Mouse (Mus musculus) heart, embryonic 13.5 days (tissue): ENCODE measurements around the gene Kcnk5. TPM values are rescaled to one million over a fixed set of nuclear protein-coding genes. Genes with fewer than 3 reads are reported as not detected.

Experiments
- ATAC-seq: fragments of 200-750 bp; cut with Nextera tagmentation; 2 replicates; pipeline ENCODE4 v1.8.0; 2017; ENCODE audit warnings: moderate TSS enrichment; ENCODE audit not compliant: insufficient number of reproducible peaks, low FRiP score, low TSS enrichment; ENCODE audit errors: extremely low read depth
- H3K27ac ChIP-seq: fragments of 300-500 bp; sonication (generic); replicated peaks from 2 replicates; pipeline ENCODE4 v1.5.1; 2015; ENCODE audit warnings: moderate library complexity, mild to moderate bottlenecking, inconsistent platforms
- H3K27me3 ChIP-seq: fragments of 300-500 bp; sonication (generic); replicated peaks from 2 replicates; pipeline ENCODE4 v1.6.1; 2015; ENCODE audit warnings: mild to moderate bottlenecking, inconsistent platforms
- H3K36me3 ChIP-seq: fragments of 300-500 bp; sonication (generic); 2 replicates; pipeline ENCODE4 v1.6.1; 2015; ENCODE audit warnings: mild to moderate bottlenecking, inconsistent platforms
- H3K4me1 ChIP-seq: fragments of 300-500 bp; sonication (generic); 2 replicates; pipeline ENCODE4 v1.6.1; 2015; ENCODE audit warnings: inconsistent platforms
- H3K4me2 ChIP-seq: fragments of 300-500 bp; sonication (generic); 2 replicates; pipeline ENCODE4 v1.6.1; 2015; ENCODE audit warnings: inconsistent platforms, mild to moderate bottlenecking, moderate library complexity
- H3K4me3 ChIP-seq: fragments of 300-500 bp; sonication (generic); 2 replicates; pipeline ENCODE4 v1.5.1; 2015; ENCODE audit warnings: moderate library complexity, mild to moderate bottlenecking, inconsistent platforms
- H3K9ac ChIP-seq: fragments of 300-500 bp; sonication (generic); 2 replicates; pipeline ENCODE4 v1.6.1; 2015; ENCODE audit warnings: inconsistent platforms, mild to moderate bottlenecking, moderate library complexity
- H3K9me3 ChIP-seq: fragments of 300-500 bp; sonication (generic); 2 replicates; pipeline ENCODE4 v1.6.1; 2016; ENCODE audit warnings: inconsistent platforms
- WGBS: fragments of 180-500 bp; shearing (Covaris S2); methylation state at CpG from one replicate; pipeline ENCODE4 v1.1.7; 2015; ENCODE audit warnings: mixed read lengths; 5-methylcytosine and 5-hydroxymethylcytosine counted together
- polyA plus RNA-seq: library from polyadenylated mRNA; unstranded; fragments of >200 nt; fragmentation: Nextera tagmentation; extraction: Ambion mirVana; gene quantifications from 2 replicates; pipeline ENCODE4 v1.2.1, GENCODE M21; 2015

Kcnk5 gene
- polyA plus RNA-seq, 1 experiment from 2014 or later, result 3.0 TPM

DNA sequence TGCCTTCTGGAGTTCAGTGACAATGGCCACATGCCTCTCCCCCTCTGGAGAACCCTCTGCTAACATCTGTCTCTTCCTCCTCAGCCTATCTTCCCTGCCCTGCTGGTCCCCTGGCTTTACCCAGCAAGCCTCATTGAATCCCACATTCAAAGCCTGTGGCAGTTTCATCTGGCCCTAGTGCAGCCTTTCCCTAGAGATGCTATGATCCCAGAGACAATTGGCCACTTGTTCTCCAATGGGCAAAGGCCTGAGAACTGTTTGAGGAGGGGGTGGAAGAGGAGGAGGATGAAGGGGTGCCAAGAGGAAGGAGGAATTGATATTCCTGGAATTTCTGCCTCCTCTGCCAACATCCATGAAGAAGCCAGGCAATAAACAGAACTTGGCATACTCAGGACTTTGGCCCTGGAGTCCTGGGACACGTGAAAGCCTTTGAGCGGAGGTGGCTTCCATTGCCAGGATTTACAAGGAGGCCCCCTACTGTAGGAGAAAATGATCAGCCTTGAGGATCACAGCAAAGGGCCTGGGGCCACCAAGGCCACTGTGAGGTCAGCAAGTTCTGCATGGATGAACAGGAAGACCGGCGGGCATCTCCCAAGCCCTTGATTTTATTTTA, 11.6 kb upstream of the Kcnk5 start:
- Histone ChIP-seq H3K36me3 (no peaks in the 10 kb centered on the region), H3K9ac (no peak overlapping the region), H3K9me3 (no peaks in the 10 kb centered on the region), H3K4me2 (no peak overlapping the region), H3K4me1 (no peaks in the 10 kb centered on the region), H3K27ac (no peak overlapping the region), H3K27me3 (no peaks in the 10 kb centered on the region), H3K4me3 (no peak overlapping the region)
- ATAC-seq, result no peak
- WGBS, result 85% methylated on average over 4 of the region's 4 CpGs

DNA sequence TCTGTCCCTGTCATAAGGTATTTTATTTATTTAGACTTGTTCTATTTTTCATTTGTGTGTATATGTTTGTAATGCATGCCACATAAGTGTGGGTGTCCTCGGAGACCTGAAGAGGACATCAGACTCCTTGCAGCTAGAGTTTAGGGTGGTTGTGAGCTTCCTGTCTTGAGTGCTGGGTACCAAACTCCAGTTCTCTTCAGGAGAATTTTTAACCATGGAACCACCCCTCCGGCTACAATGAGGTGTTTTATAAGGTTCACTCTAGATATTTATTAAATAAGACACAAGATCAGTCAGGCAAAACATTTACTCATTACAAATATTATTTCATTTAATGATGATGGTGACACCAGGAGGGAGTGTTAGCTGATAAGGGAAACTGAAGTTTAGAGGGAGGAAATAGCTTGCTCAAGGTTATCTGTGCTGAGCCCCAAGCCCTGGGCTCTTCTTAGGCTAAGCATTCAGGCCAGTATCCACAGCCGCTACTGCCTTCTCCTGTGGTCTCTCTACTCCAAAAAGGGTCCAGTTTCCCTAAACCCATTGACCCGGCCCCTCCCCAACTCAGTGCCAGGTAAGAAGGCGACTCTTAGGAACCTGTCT, 9.6 kb upstream of the Kcnk5 start:
- no peak overlapping the region for H3K27ac ChIP-seq
- H3K9me3 ChIP-seq, result no peaks in the 10 kb centered on the region
- H3K27me3 ChIP-seq, result no peaks in the 10 kb centered on the region
- no peak overlapping the region for H3K4me2 ChIP-seq
- H3K36me3 ChIP-seq, result no peaks in the 10 kb centered on the region
- no peak overlapping the region for H3K4me3 ChIP-seq
- 78% methylated on average over 5 of the region's 5 CpGs for WGBS
- no peak for ATAC-seq
- no peak overlapping the region for H3K9ac ChIP-seq
- H3K4me1 ChIP-seq, result no peaks in the 10 kb centered on the region

GRCm38 (mm10) chr14:20189751-20190150, 8.1 kb upstream of the Kcnk5 start:
- H3K27ac ChIP-seq, result no peak overlapping the region
- no peaks in the 10 kb centered on the region for H3K4me1 ChIP-seq
- ATAC-seq, result no peak
- no peaks in the 10 kb centered on the region for H3K27me3 ChIP-seq
- no peaks in the 10 kb centered on the region for H3K9me3 ChIP-seq
- no peak overlapping the region for H3K4me3 ChIP-seq
- no peak overlapping the region for H3K4me2 ChIP-seq
- 81% methylated on average over 2 of the region's 2 CpGs for WGBS
- H3K36me3 ChIP-seq, result no peaks in the 10 kb centered on the region
- no peak overlapping the region for H3K9ac ChIP-seq

GRCm38 (mm10) chr14:20185426-20185825, 3.8 kb upstream of the Kcnk5 start:
- no peak overlapping the region for H3K4me2 ChIP-seq
- no peaks in the 10 kb centered on the region for H3K27me3 ChIP-seq
- no peak overlapping the region for H3K4me3 ChIP-seq
- H3K4me1 ChIP-seq, result peaks cover 12% of the 10 kb centered on the region
- 72% methylated on average over 9 of the region's 9 CpGs for WGBS
- no peak overlapping the region for H3K9ac ChIP-seq
- no peaks in the 10 kb centered on the region for H3K9me3 ChIP-seq
- ATAC-seq, result no peak
- no peak overlapping the region for H3K27ac ChIP-seq
- no peaks in the 10 kb centered on the region for H3K36me3 ChIP-seq

- 69% methylated on average over 5 of the region's 5 CpGs for WGBS
- no peak for ATAC-seq
- peaks cover 5% of the 10 kb centered on the region; the same call in 1 of the 2 replicates for H3K27me3 ChIP-seq
Observed at GRCm38 (mm10) chr14:20183701-20184100, 2.1 kb upstream of the Kcnk5 start.

DNA sequence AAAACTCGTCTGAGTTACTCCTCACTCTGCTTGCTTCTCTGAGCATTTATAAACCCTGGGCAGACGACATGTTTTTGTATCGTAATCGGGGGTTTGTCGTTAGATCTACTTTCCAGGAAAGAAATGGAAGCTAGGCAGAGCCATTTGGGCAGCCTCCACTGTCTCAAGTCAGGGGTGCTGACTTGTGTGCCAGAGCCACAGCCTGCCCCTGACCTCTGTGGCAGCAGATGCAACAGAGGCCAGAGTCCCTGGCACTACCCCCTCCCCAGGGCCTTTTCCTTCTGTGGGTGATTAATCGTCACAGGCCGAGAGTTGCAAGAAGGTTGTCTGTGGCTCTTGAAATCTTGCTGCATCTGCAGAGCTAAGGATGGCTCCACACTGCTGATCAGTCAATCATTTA, 987 bp upstream of the Kcnk5 start:
- Histone ChIP-seq H3K27me3 (peaks cover 5% of the 10 kb centered on the region; the same call in 1 of the 2 replicates), H3K36me3 (no peaks in the 10 kb centered on the region), H3K27ac (no peak overlapping the region), H3K4me3 (no peak overlapping the region), H3K4me1 (peaks cover 33% of the 10 kb centered on the region), H3K9me3 (no peaks in the 10 kb centered on the region), H3K9ac (no peak overlapping the region), H3K4me2 (no peak overlapping the region)
- WGBS, result 79% methylated on average over 7 of the region's 7 CpGs
- no peak for ATAC-seq

More at GRCm38 (mm10) chr14:20183701-20184100, 2.1 kb upstream of the Kcnk5 start:
- Histone ChIP-seq H3K9me3 (no peaks in the 10 kb centered on the region), H3K27ac (no peak overlapping the region), H3K36me3 (no peaks in the 10 kb centered on the region), H3K4me1 (peaks cover 29% of the 10 kb centered on the region), H3K4me2 (no peak overlapping the region), H3K4me3 (no peak overlapping the region), H3K9ac (no peak overlapping the region)

DNA sequence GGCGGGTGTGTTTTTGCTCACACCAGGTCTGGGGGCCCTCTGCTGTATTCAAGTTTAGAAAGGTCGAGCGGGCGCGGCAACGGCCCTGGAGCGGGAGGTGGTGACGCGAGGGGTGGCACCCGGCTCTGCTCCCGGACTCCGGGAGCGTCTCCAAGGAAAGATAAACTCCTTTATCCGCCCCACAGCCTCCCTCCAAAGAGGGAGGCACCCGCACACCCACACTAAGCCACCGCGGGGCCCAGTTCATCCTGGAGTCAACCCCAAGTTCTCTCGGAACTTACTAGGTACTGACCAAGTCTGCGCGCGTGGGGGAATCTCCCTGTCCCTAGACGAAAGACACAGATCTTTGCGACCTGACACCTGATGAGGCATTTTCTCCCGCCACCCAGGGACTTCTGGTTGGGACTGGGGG, 852 bp downstream of the Kcnk5 start:
- peaks cover 37% of the 10 kb centered on the region for H3K4me1 ChIP-seq
- H3K4me2 ChIP-seq, result peak overlapping the region; percentile 94
- no peaks in the 10 kb centered on the region for H3K36me3 ChIP-seq
- WGBS, result under 1% methylated on average over 24 of the region's 24 CpGs
- H3K27ac ChIP-seq, result no peak overlapping the region
- H3K4me3 ChIP-seq, result peak overlapping the region; percentile 64
- peak overlapping the region; percentile 75 for H3K9ac ChIP-seq
- no peak for ATAC-seq
- no peaks in the 10 kb centered on the region for H3K9me3 ChIP-seq
- H3K27me3 ChIP-seq, result peaks cover 5% of the 10 kb centered on the region; the same call in 1 of the 2 replicates

- Histone ChIP-seq H3K9me3 (no peaks in the 10 kb centered on the region), H3K36me3 (no peaks in the 10 kb centered on the region), H3K9ac (peak overlapping the region; percentile 75), H3K27me3 (peaks cover 5% of the 10 kb centered on the region; the same call in 1 of the 2 replicates), H3K4me3 (peak overlapping the region; percentile 64), H3K4me2 (peak overlapping the region; percentile 94), H3K4me1 (peaks cover 37% of the 10 kb centered on the region), H3K27ac (no peak overlapping the region)
- no peak for ATAC-seq
- WGBS, result 11% methylated on average over 6 of the region's 6 CpGs
Observed at GRCm38 (mm10) chr14:20180304-20180703, 1.3 kb downstream of the Kcnk5 start.

DNA sequence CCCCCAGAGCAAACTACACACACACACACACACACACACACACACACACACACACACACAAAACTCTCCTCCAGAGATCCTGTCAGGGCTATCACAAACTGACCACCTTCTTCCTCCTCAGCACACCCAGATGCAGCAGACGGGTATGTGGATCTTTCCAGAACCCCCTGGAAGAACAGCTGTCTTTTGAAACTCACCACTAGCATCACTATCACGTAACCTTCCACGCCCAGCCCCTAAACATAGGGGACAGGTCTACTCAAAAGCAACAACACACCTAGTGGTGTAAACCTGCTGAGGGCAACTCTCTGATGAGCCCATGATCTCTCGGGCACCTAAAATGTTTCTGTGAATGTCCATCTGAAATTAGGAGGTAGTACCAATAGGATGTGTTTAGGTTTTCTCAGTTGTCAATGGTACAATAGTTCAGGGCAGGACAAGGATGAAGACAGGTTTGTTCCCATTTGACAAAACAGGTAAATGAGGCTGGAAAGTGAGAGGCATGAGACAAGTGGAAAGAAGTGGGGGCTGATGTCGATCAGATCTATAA, 1.8 kb downstream of the Kcnk5 start:
- Histone ChIP-seq H3K27me3 (peaks cover 5% of the 10 kb centered on the region; the same call in 1 of the 2 replicates), H3K4me2 (peak overlapping the region; percentile 94), H3K27ac (no peak overlapping the region), H3K9me3 (no peaks in the 10 kb centered on the region), H3K4me1 (peaks cover 37% of the 10 kb centered on the region), H3K36me3 (no peaks in the 10 kb centered on the region), H3K9ac (no peak overlapping the region), H3K4me3 (peak overlapping the region; percentile 64)
- ATAC-seq, result no peak
- 65% methylated on average over 5 of the region's 5 CpGs for WGBS

- peaks cover 5% of the 10 kb centered on the region; the same call in 1 of the 2 replicates for H3K27me3 ChIP-seq
- 42% methylated on average over 3 of the region's 3 CpGs for WGBS
- no peak for ATAC-seq
- peak overlapping the region; percentile 94 for H3K4me2 ChIP-seq
- no peak overlapping the region for H3K27ac ChIP-seq
- H3K9me3 ChIP-seq, result no peaks in the 10 kb centered on the region
- no peak overlapping the region for H3K9ac ChIP-seq
- no peaks in the 10 kb centered on the region for H3K36me3 ChIP-seq
- H3K4me3 ChIP-seq, result peak overlapping the region; percentile 64; the same call in 1 of the 2 replicates
- H3K4me1 ChIP-seq, result peaks cover 37% of the 10 kb centered on the region
Observed at GRCm38 (mm10) chr14:20179080-20179479, 2.5 kb downstream of the Kcnk5 start.

DNA sequence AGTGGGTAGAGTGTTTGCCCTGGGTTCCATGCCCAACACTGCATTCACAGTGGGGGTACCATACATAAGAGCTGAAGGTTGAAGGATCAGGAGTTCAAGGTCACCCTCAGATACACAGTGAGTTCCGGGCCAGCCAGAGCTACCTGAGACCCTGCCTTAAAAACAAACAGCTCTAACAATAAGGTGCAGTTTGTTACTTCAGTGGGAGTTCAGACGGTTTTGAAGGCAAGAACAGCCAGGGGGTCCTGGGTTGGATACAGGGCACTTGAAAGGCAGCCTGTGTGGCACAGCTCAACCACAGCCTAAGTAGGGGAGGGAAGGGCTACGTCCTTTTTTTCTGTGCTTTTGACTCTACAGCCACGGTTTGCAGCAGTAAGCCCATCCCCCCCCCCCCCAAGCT, 3.0 kb downstream of the Kcnk5 start:
- H3K36me3 ChIP-seq, result no peaks in the 10 kb centered on the region
- ATAC-seq, result no peak
- H3K9ac ChIP-seq, result peak overlapping the region; percentile 48; the same call in 1 of the 2 replicates
- no peak overlapping the region for H3K27ac ChIP-seq
- H3K4me3 ChIP-seq, result no peak overlapping the region
- H3K9me3 ChIP-seq, result no peaks in the 10 kb centered on the region
- peaks cover 5% of the 10 kb centered on the region; the same call in 1 of the 2 replicates for H3K27me3 ChIP-seq
- H3K4me2 ChIP-seq, result no peak overlapping the region
- WGBS, result 40% methylated on average over 4 of the region's 4 CpGs
- H3K4me1 ChIP-seq, result peaks cover 37% of the 10 kb centered on the region
